Mouse (Mus musculus) mouse embryonic stem cell (cell line): ENCODE measurements around the gene Kcnmb2.

ENCODE experiments used
- in situ Hi-C, 2 experiments: fragments of 300-500 bp; cut with MboI; formaldehyde crosslinking; loops; 1 replicate in 1 of 2; 3 replicates in 1 of 2; pipeline ENCODE4 v1.14.3; 2019 to 2020; ENCODE audit warnings: low sequenced_read_pairs in 2 of 2, low pct_unique_long_range_greater_than_20kb in 1 of 2, mixed read lengths in 1 of 2; ENCODE audit not compliant: unreplicated experiment in 1 of 2

Gene Kcnmb2

GRCm38 (mm10) chr3:31985103-31985502, 82.8 kb downstream of the Kcnmb2 start:
- in situ Hi-C loops: no loop called here

- in situ Hi-C loops: no loop called here
Measured at GRCm38 (mm10) chr3:31991526-31992045, 89.3 kb downstream of the Kcnmb2 start.

DNA sequence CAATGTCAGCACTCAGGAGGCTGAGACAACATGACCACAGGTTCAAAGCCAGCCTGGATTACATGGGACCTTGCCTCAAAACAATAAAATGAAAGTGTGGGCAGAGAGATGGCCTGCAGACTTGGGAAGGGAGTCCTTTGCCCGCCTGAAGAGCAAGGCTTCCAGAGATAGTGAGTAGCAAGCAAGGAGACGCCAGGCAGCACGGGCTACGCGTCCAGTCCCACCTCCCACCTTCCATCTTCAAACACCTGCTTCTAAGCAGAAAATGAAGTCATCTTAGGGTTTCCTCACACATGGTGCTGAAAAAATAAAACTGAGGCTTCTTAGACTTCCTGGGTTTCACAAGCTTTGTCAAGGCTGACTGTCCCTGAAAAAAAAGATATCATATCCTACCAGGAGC, 109.3 kb downstream of the Kcnmb2 start:
- in situ Hi-C loops: no loop called here

DNA sequence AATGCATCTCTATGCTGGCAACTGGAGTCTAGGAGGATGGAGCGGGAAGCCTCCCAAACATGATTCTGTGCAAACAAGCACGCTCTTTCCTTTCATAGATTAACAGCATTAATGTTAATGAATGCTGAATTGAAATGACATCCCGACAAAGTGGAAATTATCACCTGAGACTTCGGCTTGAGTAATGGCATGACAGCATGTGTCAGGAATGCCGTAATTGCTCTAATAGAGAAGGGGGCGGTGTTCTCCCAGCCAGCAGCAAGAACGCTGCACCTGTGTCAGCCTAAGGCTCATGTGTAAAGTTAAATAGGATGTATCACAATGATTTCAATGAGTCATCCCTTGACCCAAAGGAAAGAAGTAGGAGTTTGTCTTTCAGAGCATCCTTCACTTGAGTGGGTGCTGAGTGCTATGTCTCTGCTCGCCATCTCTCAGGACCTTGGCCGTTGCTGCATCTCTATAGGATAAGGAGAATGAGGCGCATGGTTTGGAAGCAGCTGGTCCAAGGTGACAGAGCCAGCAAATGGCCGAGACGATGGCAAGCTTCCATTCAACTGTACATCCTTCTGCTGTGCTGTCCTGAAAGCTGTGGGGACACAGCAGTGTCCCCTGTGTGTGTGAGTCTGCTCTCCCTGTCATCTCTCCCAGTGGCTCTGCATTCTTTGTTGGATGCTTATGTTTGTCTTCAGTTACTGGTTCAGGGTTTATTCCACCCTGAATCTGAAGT, 110.1 kb downstream of the Kcnmb2 start:
- in situ Hi-C loops: no loop called here

- in situ Hi-C loops: no loop called here
Measured at GRCm38 (mm10) chr3:32020981-32021380, 118.7 kb downstream of the Kcnmb2 start.

- in situ Hi-C loops: no loop called here
Measured at GRCm38 (mm10) chr3:32029375-32030050, 127.2 kb downstream of the Kcnmb2 start.

- in situ Hi-C loops: no loop called here
Measured at GRCm38 (mm10) chr3:32032381-32032780, 130.1 kb downstream of the Kcnmb2 start.

DNA sequence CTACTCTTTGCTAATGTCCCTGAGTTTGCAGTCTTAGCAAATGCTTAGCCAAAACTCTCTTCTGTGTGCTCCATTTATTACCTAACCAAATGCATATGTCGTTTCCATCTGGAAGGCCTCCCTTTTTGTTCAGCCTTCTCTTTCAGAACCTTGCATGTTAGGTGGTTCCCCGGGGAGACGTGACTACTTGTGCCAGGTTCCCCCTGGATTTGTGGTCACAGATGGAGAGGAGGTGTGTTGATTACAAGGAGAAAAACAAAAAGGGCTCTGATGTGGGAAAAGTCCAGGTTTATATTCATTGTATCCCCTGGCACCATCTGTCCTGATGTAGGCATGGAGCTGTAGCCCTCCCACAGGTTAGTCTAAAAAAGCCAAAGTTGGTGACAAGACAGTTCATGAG, 141.5 kb downstream of the Kcnmb2 start:
- in situ Hi-C loops: no loop called here

DNA sequence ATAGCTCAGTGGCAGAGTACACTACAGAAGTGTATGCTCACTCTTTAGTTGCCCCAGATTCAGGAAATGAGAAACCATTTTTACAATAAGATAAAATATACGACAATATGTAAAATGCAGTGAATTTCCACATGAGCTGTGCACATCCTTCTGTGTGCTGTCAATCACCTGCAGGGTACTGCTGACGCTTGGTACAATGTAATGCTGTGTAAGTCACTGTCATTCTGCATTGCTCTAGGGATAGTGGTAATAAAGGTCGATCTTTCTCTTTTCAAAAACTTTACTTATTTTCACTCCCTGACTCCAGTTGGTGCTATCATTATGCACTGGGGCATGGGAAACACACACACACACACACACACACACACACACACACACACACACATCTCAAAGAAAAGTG, 146.5 kb downstream of the Kcnmb2 start:
- in situ Hi-C loops: no loop called here

GRCm38 (mm10) chr3:32052596-32052995, 150.3 kb downstream of the Kcnmb2 start:
- in situ Hi-C loops: no loop called here

DNA sequence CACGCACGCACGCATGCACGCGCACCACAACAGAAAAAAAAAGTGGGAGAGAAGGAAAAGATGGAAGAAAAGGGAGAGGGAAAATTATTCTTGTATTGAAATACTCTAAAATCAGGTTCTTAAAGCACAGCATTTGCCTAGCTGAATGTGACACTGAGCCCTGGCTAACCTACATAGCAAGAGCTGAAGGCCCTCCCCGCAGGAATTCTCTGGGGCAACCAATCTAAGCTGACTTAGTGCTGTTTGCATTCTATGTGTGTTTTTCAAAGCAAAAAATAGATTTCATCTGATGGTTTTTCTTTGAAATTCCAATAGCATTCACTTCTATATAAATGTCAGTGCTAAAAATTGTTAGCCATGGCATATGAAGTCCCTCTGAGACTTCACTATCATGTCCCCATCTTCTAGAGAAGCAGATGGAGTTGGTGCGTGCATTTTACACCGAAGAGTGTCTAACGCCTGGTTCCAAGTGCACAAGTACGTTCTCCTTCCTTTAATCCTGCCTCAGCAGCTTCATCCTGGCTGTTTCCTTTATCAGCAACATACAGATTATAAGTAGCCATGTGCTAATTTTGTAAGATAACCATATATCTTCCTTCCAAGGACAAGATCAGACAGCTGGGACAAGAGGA, 151.4 kb downstream of the Kcnmb2 start:
- in situ Hi-C loops: no loop called here

GRCm38 (mm10) chr3:32059888-32060656, 157.8 kb downstream of the Kcnmb2 start:
- in situ Hi-C loops: no loop called here

- in situ Hi-C loops: no loop called here
Measured at GRCm38 (mm10) chr3:32062685-32063084, 160.4 kb downstream of the Kcnmb2 start.

DNA sequence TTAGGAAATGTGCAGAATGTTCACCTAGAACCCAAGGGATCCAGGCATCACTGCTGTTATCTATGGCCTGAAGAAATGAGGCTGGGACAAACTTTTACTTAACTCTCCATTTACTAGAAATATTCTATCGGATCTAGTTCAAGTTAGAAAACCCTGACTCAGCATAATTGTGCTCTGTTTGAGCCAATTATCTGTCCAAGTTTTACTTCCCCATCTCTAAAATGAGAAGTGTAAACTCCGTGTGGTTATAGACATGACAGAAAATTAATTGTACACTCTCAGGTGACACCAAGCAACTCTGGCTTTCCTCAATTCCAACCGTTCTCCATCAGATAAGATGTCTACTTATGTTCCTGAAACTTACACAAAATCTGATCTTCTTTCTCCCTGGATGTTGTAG, 161.0 kb downstream of the Kcnmb2 start:
- in situ Hi-C loops: no loop called here

DNA sequence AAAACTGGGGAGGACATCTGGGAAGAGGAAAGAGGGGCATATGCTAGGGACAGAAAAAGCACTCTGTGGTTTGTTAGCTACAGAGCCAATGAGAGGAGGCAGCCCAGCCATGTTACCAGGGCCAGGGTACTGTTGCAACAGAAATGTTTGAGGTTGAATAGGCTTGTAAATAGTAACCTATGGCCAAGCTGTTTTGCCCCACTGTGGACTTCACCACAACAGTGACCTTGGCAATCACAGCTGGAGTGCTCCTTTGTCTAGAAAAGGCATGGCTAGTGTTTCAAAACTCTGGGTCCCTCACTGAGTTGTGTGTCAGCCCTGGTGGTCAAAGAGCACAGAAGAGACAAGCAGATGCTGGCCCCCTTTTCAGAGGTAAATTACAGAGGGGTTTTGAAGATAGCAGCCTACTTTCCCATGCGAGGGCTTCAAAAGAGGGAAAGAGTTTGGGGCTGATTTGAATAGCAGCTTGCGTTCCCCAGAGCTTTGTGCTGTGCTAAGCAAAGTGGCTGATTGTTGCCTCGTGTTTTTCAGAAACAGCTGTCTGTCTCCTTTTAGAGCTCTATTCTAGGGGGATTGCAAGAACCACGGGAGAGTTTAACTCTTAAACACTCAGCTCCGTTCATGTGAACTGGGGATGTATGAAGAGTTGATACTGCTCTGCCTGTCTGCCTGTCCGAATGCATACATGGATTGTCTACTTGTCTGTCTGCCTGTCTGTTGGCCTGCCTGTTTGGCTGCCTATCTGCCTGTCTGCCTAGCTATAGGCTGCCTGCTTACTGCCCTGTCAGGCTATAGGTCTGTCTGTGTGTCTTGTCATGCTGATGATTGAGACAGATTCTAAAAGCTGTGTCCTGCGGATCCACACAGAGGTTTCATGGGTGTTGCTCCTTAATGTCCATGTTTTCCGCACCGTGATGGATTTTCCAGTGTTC, 165.0 kb downstream of the Kcnmb2 start:
- in situ Hi-C loops: no loop called here

DNA sequence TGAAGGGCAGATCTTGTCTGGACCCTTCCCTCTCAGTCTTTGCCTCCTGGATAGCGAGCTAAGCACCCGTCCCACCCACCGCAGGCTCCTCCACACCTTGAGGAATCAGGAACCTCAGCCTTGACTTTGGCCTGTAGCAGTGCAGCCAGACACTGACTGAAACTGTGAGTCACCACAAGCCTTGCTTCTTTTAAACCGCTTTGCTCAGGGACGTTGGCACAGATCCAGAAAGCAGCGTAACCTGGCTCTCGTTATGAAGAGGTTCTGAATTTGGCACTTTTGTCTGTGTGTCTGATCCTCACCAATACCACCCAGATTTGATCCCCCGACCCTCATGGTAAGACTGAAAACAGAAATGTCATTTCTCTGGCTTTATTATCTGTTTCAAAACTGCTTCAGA, 171.6 kb downstream of the Kcnmb2 start:
- in situ Hi-C loops: no loop called here

DNA sequence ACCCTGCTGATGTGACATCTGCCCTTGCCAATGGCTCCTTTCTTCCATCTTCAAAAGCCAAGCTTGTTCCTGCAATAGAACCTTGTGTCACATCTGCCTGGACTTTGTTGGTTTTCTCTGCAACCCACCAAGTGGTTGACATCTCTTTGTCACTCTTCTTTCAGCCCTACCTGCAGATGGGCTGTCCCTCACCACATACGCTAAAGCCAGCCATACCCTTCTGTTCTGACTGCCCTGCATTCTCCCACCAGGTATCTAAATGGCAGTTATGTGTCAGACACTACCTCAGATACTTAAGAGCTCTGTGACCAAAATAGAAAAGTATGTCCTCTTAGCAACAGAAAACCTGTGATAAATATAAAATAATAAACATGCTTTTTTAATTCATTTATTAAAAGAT, 186.5 kb downstream of the Kcnmb2 start:
- in situ Hi-C loops: no loop called here

DNA sequence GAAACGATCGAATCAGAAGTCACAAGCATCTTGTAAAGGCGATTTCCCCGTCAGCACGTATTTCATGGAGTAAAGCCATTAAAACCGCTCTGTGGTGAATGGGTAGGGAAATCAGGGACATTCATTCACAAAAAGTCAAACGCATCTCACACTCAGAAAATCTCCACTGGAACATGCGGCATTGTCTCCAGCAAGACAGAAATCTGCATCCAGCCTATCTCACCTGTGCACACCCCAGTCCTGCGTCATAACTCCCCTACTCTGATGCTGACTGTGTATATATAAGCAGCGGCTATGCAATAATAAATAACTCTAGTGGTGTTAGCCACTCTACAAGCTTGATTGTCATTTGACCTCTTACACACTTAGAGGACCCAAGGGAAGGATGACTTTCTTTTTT, 199.1 kb downstream of the Kcnmb2 start:
- in situ Hi-C loops: no loop called here
